Mouse (Mus musculus): ENCODE results near the gene Nudcd2. TPM values are rescaled to one million over a fixed set of nuclear protein-coding genes. Genes with fewer than 3 reads are reported as not detected.

Nudcd2 gene
- polyA plus RNA-seq, 1 experiment from 2014 or later: 81.3 TPM

DNA sequence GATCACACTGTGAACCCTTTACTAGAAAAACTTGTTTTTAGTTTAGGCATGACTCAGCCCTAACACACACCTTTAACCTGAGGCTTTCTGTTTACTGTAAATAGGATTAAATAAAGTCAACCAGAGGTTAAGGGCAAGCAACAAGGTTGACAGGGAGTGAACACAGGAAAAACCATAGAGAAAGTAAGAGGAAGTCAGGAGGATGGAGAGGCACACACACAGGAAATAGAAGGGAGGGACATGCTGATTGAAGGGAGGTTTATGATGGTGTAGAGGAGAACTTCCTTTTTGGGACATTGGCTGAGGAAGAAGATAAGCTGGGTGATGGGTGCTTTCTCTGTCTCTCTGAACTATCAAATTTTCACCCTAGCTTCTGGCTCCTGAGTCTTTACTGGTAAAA is 15.1 kb upstream of the Nudcd2 start:
- Histone ChIP-seq H3K9me3 (replicated peaks) (no peaks in the 10 kb centered on the region), H3K9ac (no peak overlapping the region), H3K36me3 (peaks cover 86% of the 10 kb centered on the region), H3K4me2 (no peak overlapping the region), H3K4me3 (no peak overlapping the region), H3K27me3 (no peaks in the 10 kb centered on the region), H3K27ac (no peak overlapping the region), H3K4me1 (replicated peaks) (no peaks in the 10 kb centered on the region)
- no peak for ATAC-seq (replicated peaks; ENCODE audit: insufficient number of reproducible peaks, insufficient read depth, low FRiP score, low read depth)

- WGBS: 2% methylated on average over 14 of the region's 14 CpGs
- H3K9ac ChIP-seq: peak overlapping the region; percentile 62
- peak overlapping the region; percentile 91 for H3K4me2 ChIP-seq
- no peaks in the 10 kb centered on the region for H3K27me3 ChIP-seq
- peaks cover 30% of the 10 kb centered on the region for H3K36me3 ChIP-seq
- H3K9me3 ChIP-seq (replicated peaks): no peaks in the 10 kb centered on the region
- peak overlapping the region; percentile 49; the same call in 1 of the 2 replicates for H3K27ac ChIP-seq
- H3K4me3 ChIP-seq: peak overlapping the region; percentile 87
- peak; percentile 4; the same call in 1 of the 2 replicates for ATAC-seq (replicated peaks; ENCODE audit: insufficient number of reproducible peaks, insufficient read depth, low FRiP score, low read depth)
- peaks cover 33% of the 10 kb centered on the region for H3K4me1 ChIP-seq (replicated peaks)
These were observed 499 bp upstream of the Nudcd2 start for GRCm38 (mm10) chr11:40732997-40733338.

DNA sequence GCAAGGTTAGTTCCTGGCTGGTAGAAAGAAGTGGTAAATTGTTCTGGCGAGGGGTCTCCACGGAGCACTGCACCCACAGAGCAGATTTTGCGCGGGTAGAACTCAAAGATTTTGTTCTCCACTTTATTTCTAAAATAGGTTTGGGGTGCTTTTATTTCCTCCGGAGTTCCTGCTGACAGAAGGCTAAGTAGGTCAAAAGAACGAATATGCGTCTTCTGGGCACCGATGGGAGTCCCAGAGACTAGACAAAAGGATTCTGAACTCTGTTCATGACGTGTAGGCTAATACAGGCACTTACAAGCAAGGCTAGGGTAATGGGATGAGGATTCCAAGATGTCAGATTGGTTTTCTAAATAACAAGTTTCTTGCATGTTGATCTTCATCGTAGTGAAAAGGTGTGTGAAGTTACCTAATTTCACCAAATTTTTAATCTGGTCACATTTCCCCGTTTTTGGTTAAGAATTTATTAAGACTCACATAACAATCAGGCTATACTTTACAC is 835 bp downstream of the Nudcd2 start:
- Histone ChIP-seq H3K4me2 (peak overlapping the region; percentile 90), H3K27ac (peak overlapping the region; percentile 74), H3K4me1 (replicated peaks) (peaks cover 33% of the 10 kb centered on the region), H3K9ac (peak overlapping the region; percentile 91), H3K27me3 (no peaks in the 10 kb centered on the region), H3K9me3 (replicated peaks) (no peaks in the 10 kb centered on the region), H3K36me3 (peaks cover 32% of the 10 kb centered on the region), H3K4me3 (peak overlapping the region; percentile 87)
- 3% methylated on average over 11 of the region's 11 CpGs for WGBS
- ATAC-seq (replicated peaks; ENCODE audit: insufficient number of reproducible peaks, insufficient read depth, low FRiP score, low read depth): no peak

GRCm38 (mm10) chr11:40737369-40737768 is 3.9 kb downstream of the Nudcd2 start:
- Histone ChIP-seq H3K27me3 (no peaks in the 10 kb centered on the region), H3K4me3 (no peak overlapping the region), H3K4me2 (no peak overlapping the region), H3K36me3 (peaks cover 48% of the 10 kb centered on the region), H3K27ac (no peak overlapping the region), H3K9ac (no peak overlapping the region), H3K4me1 (replicated peaks) (peaks cover 20% of the 10 kb centered on the region), H3K9me3 (replicated peaks) (no peaks in the 10 kb centered on the region)
- no peak for ATAC-seq (replicated peaks; ENCODE audit: insufficient number of reproducible peaks, insufficient read depth, low FRiP score, low read depth)
- WGBS: 91% methylated on average over 3 of the region's 3 CpGs

GRCm38 (mm10) chr11:40741605-40742262 is 8.3 kb downstream of the Nudcd2 start:
- H3K4me3 ChIP-seq: no peak overlapping the region
- no peak overlapping the region for H3K9ac ChIP-seq
- H3K27ac ChIP-seq: no peak overlapping the region
- 90% methylated on average over 12 of the region's 12 CpGs for WGBS
- no peaks in the 10 kb centered on the region for H3K9me3 ChIP-seq (replicated peaks)
- no peak for ATAC-seq (replicated peaks; ENCODE audit: insufficient number of reproducible peaks, insufficient read depth, low FRiP score, low read depth)
- H3K4me1 ChIP-seq (replicated peaks): no peaks in the 10 kb centered on the region
- H3K27me3 ChIP-seq: no peaks in the 10 kb centered on the region
- no peak overlapping the region for H3K4me2 ChIP-seq
- peaks cover 41% of the 10 kb centered on the region for H3K36me3 ChIP-seq

DNA sequence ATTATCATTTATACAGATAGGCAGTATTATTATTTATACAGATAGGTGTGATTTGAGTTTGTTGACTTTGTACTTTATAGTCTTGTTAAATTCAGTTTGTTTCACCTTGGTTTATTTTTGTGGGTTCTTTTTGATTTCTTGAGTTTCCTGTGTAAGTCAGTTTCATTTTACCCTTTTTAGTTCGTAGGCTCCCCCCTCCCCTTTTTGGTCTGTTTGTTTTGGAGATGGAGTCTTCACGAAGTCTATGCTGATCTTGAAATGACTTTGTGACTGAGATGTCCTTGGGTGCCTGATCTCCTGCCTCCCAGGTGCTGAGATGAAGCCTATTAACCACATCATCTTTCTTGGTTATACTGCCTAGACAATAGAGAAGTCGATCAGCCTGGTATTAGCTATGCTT is 10.9 kb downstream of the Nudcd2 start:
- no peak for ATAC-seq (replicated peaks; ENCODE audit: insufficient number of reproducible peaks, insufficient read depth, low FRiP score, low read depth)
- H3K9me3 ChIP-seq (replicated peaks): no peaks in the 10 kb centered on the region
- H3K4me1 ChIP-seq (replicated peaks): no peaks in the 10 kb centered on the region
- no peak overlapping the region for H3K4me2 ChIP-seq
- H3K27ac ChIP-seq: no peak overlapping the region
- H3K4me3 ChIP-seq: no peak overlapping the region
- no peaks in the 10 kb centered on the region for H3K27me3 ChIP-seq
- 81% methylated on average over 3 of the region's 3 CpGs for WGBS
- H3K36me3 ChIP-seq: peaks cover 23% of the 10 kb centered on the region
- H3K9ac ChIP-seq: no peak overlapping the region

- Histone ChIP-seq H3K9ac (no peak overlapping the region), H3K27me3 (no peaks in the 10 kb centered on the region), H3K36me3 (peaks cover 31% of the 10 kb centered on the region), H3K4me2 (no peak overlapping the region), H3K4me1 (replicated peaks) (no peaks in the 10 kb centered on the region), H3K27ac (no peak overlapping the region), H3K4me3 (no peak overlapping the region), H3K9me3 (replicated peaks) (no peaks in the 10 kb centered on the region)
- WGBS: 87% methylated on average over 12 of the region's 12 CpGs
- ATAC-seq (replicated peaks; ENCODE audit: insufficient number of reproducible peaks, insufficient read depth, low FRiP score, low read depth): no peak
These were observed 12.9 kb downstream of the Nudcd2 start for GRCm38 (mm10) chr11:40746361-40746760.

- no peak overlapping the region for H3K27ac ChIP-seq
- no peak overlapping the region for H3K4me2 ChIP-seq
- H3K27me3 ChIP-seq: no peaks in the 10 kb centered on the region
- H3K36me3 ChIP-seq: peaks cover 33% of the 10 kb centered on the region
- 49% methylated on average over 2 of the region's 2 CpGs for WGBS
- H3K4me3 ChIP-seq: no peak overlapping the region
- H3K9me3 ChIP-seq (replicated peaks): no peaks in the 10 kb centered on the region
- no peak overlapping the region for H3K9ac ChIP-seq
- H3K4me1 ChIP-seq (replicated peaks): peaks cover 6% of the 10 kb centered on the region; the same call in 1 of the 2 replicates
- ATAC-seq (replicated peaks; ENCODE audit: insufficient number of reproducible peaks, insufficient read depth, low FRiP score, low read depth): no peak
These were observed 14.2 kb downstream of the Nudcd2 start for GRCm38 (mm10) chr11:40747716-40748115.

GRCm38 (mm10) chr11:40753836-40754235 is 20.4 kb downstream of the Nudcd2 start:
- WGBS: 32% methylated on average over 6 of the region's 6 CpGs
- peak overlapping the region; percentile 90 for H3K27ac ChIP-seq
- peaks cover 17% of the 10 kb centered on the region for H3K4me1 ChIP-seq (replicated peaks)

DNA sequence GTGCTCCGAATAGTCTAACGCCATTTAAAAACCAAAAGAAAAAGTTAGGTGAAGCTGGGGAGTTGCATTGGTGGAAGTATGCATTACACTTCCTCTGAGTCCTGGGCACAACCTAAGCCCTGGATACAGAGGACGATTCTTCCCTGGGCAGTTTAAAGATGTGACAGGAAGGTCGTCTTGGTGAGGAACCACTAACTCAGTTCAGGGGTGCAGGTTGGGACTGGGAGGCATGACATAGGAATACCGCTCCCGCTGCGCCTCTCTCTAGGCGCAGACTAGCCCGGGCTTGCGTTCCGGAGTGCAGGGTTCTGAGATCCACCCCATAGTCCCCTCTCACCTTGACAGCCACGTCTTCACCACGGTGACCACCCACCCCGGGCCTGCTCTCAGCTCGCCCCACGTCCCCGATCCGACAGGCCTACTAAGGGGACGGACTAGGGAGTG is 21.2 kb downstream of the Nudcd2 start:
- ATAC-seq (replicated peaks; ENCODE audit: insufficient number of reproducible peaks, insufficient read depth, low FRiP score, low read depth): peak; percentile 68
- peaks cover 17% of the 10 kb centered on the region for H3K4me1 ChIP-seq (replicated peaks)
- peaks cover 23% of the 10 kb centered on the region for H3K36me3 ChIP-seq
- peak overlapping the region; percentile 90 for H3K27ac ChIP-seq
- no peaks in the 10 kb centered on the region for H3K9me3 ChIP-seq (replicated peaks)
- no peaks in the 10 kb centered on the region for H3K27me3 ChIP-seq
- WGBS: 2% methylated on average over 19 of the region's 19 CpGs
- H3K4me2 ChIP-seq: peak overlapping the region; percentile 65
- H3K4me3 ChIP-seq: peak overlapping the region; percentile 70
- H3K9ac ChIP-seq: peak overlapping the region; percentile 85

More at GRCm38 (mm10) chr11:40753836-40754235, 20.4 kb downstream of the Nudcd2 start:
- Histone ChIP-seq H3K4me2 (peak overlapping the region; percentile 65), H3K9me3 (replicated peaks) (no peaks in the 10 kb centered on the region), H3K4me3 (peak overlapping the region; percentile 70), H3K36me3 (peaks cover 27% of the 10 kb centered on the region), H3K27me3 (no peaks in the 10 kb centered on the region), H3K9ac (peak overlapping the region; percentile 85; the same call in 1 of the 2 replicates)
- ATAC-seq (replicated peaks; ENCODE audit: insufficient number of reproducible peaks, insufficient read depth, low FRiP score, low read depth): no peak; the same call in 1 of the 2 replicates

GRCm38 (mm10) chr11:40755109-40755627 is 21.7 kb downstream of the Nudcd2 start, which contains the start of gene Ccng1:
Gene Ccng1 (minus strand): TSS chr11:40755311.
- peaks cover 20% of the 10 kb centered on the region for H3K36me3 ChIP-seq
- peak; percentile 98 for ATAC-seq (replicated peaks; ENCODE audit: insufficient number of reproducible peaks, insufficient read depth, low FRiP score, low read depth)
- under 1% methylated on average over 25 of the region's 25 CpGs for WGBS
- H3K9me3 ChIP-seq (replicated peaks): no peaks in the 10 kb centered on the region
- H3K4me1 ChIP-seq (replicated peaks): peaks cover 17% of the 10 kb centered on the region
- H3K4me3 ChIP-seq: peak within 1 kb of the TSS; percentile 70
- no peaks in the 10 kb centered on the region for H3K27me3 ChIP-seq
- peak within 1 kb of the TSS; percentile 85 for H3K9ac ChIP-seq
- peak within 1 kb of the TSS; percentile 90 for H3K27ac ChIP-seq
- peak within 1 kb of the TSS; percentile 65 for H3K4me2 ChIP-seq
